Mouse (Mus musculus) lung, embryonic 14.5 days (tissue): ENCODE measurements around the gene Cd6. TPM values are rescaled to one million over a fixed set of nuclear protein-coding genes. Genes with fewer than 3 reads are reported as not detected.

Experiments used
- ATAC-seq: fragments of 200-750 bp; cut with Nextera tagmentation; 2 replicates; pipeline ENCODE4 v1.8.0; 2017; ENCODE audit warnings: mild to moderate bottlenecking, moderate TSS enrichment, moderate library complexity; ENCODE audit not compliant: insufficient read depth
- DNase-seq: peaks from one replicate; pipeline ENCODE4 v3.0.0-alpha.2; 2015
- H3K27ac ChIP-seq: fragments of 300-500 bp; sonication (generic); 2 replicates; pipeline ENCODE4 v1.5.1; 2014; ENCODE audit warnings: low read depth, mild to moderate bottlenecking, moderate library complexity
- H3K27me3 ChIP-seq: fragments of 300-500 bp; sonication (generic); 2 replicates; pipeline ENCODE4 v1.6.1; 2014; ENCODE audit warnings: low read length, control low read depth; ENCODE audit not compliant: insufficient read depth
- H3K36me3 ChIP-seq: fragments of 300-500 bp; sonication (generic); 2 replicates; pipeline ENCODE4 v1.6.1; 2014; ENCODE audit warnings: control low read depth; ENCODE audit not compliant: insufficient read depth
- H3K4me1 ChIP-seq: fragments of 300-500 bp; sonication (generic); 2 replicates; pipeline ENCODE4 v1.6.1; 2014; ENCODE audit warnings: antibody characterized with exemption, control low read depth; ENCODE audit not compliant: insufficient read depth
- H3K4me2 ChIP-seq: fragments of 300-500 bp; sonication (generic); 2 replicates; pipeline ENCODE4 v1.6.1; 2014; ENCODE audit warnings: mild to moderate bottlenecking
- H3K4me3 ChIP-seq: fragments of 300-500 bp; sonication (generic); 2 replicates; pipeline ENCODE4 v1.5.1; 2014; ENCODE audit warnings: low read depth, low read length
- H3K9ac ChIP-seq: fragments of 300-500 bp; sonication (generic); 2 replicates; pipeline ENCODE4 v1.6.1; 2014
- H3K9me3 ChIP-seq: fragments of 300-500 bp; sonication (generic); 2 replicates; pipeline ENCODE4 v1.6.1; 2016; ENCODE audit warnings: low read depth, low read length, control low read depth
- CTCF ChIP-seq: IDR thresholded peaks from 2 replicates; pipeline ENCODE4 v1.5.1; 2016; ENCODE audit warnings: antibody characterized with exemption, low read depth
- WGBS: fragments of 180-500 bp; shearing (Covaris S2); extraction: QIAGEN DNeasy Blood & Tissue Kit; methylation state at CpG from one replicate; pipeline ENCODE4 v1.1.7; 2014; 5-methylcytosine and 5-hydroxymethylcytosine counted together
- polyA plus RNA-seq: library from polyadenylated mRNA; unstranded; fragments of >200 nt; fragmentation: Nextera tagmentation; extraction: Ambion mirVana; gene quantifications from 2 replicates; pipeline ENCODE4 v1.2.1, GENCODE M21; 2014

Cd6 gene
- polyA plus RNA-seq, 1 experiment from 2014 or later: 0.17 TPM

- no peak for ATAC-seq
- no peak overlapping the region for H3K27ac ChIP-seq
Observed at GRCm38 (mm10) chr19:10761794-10762415, 68.0 kb downstream of the Cd6 start.

GRCm38 (mm10) chr19:10759983-10760831 lies 69.7 kb downstream of the Cd6 start:
- 75% methylated on average over 9 of the region's 9 CpGs for WGBS
- Histone ChIP-seq H3K9me3 (no peaks in the 10 kb centered on the region), H3K4me3 (no peak overlapping the region), H3K9ac (no peak overlapping the region), H3K4me1 (no peaks in the 10 kb centered on the region), H3K36me3 (no peaks in the 10 kb centered on the region), H3K27me3 (no peaks in the 10 kb centered on the region), H3K27ac (no peak overlapping the region), H3K4me2 (no peak overlapping the region)
- ATAC-seq (no peak), DNase-seq (peak; percentile 21)
- TF ChIP-seq CTCF: no peak

More at GRCm38 (mm10) chr19:10761794-10762415, 68.0 kb downstream of the Cd6 start:
- no peak for TF ChIP-seq CTCF
- no peak for DNase-seq
- H3K27me3 ChIP-seq: no peaks in the 10 kb centered on the region
- H3K9ac ChIP-seq: no peak overlapping the region
- 74% methylated on average over 8 of the region's 8 CpGs for WGBS
- no peaks in the 10 kb centered on the region for H3K9me3 ChIP-seq
- H3K4me1 ChIP-seq: no peaks in the 10 kb centered on the region
- no peak overlapping the region for H3K4me2 ChIP-seq
- no peak overlapping the region for H3K4me3 ChIP-seq
- no peaks in the 10 kb centered on the region for H3K36me3 ChIP-seq

GRCm38 (mm10) chr19:10759525-10759924 lies 70.3 kb downstream of the Cd6 start:
- no peak for DNase-seq
- H3K27ac ChIP-seq: 0 out of 2 replicates have a peak overlapping the region, but pooled peaks have one; percentile 16

GRCm38 (mm10) chr19:10758708-10759107 lies 71.2 kb downstream of the Cd6 start:
- Histone ChIP-seq H3K4me1 (no peaks in the 10 kb centered on the region), H3K4me3 (no peak overlapping the region), H3K9me3 (no peaks in the 10 kb centered on the region), H3K9ac (no peak overlapping the region; the same call in 1 of the 2 replicates), H3K27ac (peak overlapping the region; percentile 26), H3K4me2 (no peak overlapping the region), H3K36me3 (no peaks in the 10 kb centered on the region), H3K27me3 (no peaks in the 10 kb centered on the region)
- 26% methylated on average over 6 of the region's 6 CpGs for WGBS
- ATAC-seq: peak; percentile 50; the same call in 1 of the 2 replicates
- no peak for TF ChIP-seq CTCF
- DNase-seq: peak; percentile 36

More at GRCm38 (mm10) chr19:10759525-10759924, 70.3 kb downstream of the Cd6 start:
- Histone ChIP-seq H3K27me3 (no peaks in the 10 kb centered on the region), H3K4me2 (no peak overlapping the region), H3K4me3 (no peak overlapping the region), H3K9me3 (no peaks in the 10 kb centered on the region), H3K4me1 (no peaks in the 10 kb centered on the region), H3K9ac (no peak overlapping the region), H3K36me3 (no peaks in the 10 kb centered on the region)
- no peak for ATAC-seq
- no peak for TF ChIP-seq CTCF

GRCm38 (mm10) chr19:10757526-10757925 lies 72.3 kb downstream of the Cd6 start:
- H3K9me3 ChIP-seq: no peaks in the 10 kb centered on the region
- no peak for TF ChIP-seq CTCF
- H3K9ac ChIP-seq: no peak overlapping the region
- H3K4me2 ChIP-seq: no peak overlapping the region
- 83% methylated on average over 2 of the region's 2 CpGs for WGBS
- DNase-seq: no peak
- ATAC-seq: no peak
- no peaks in the 10 kb centered on the region for H3K27me3 ChIP-seq
- H3K4me3 ChIP-seq: no peak overlapping the region
- no peaks in the 10 kb centered on the region for H3K4me1 ChIP-seq
- H3K36me3 ChIP-seq: no peaks in the 10 kb centered on the region
- H3K27ac ChIP-seq: peak overlapping the region; percentile 26; the same call in 1 of the 2 replicates

- TF ChIP-seq CTCF: no peak
- H3K36me3 ChIP-seq: no peaks in the 10 kb centered on the region
- no peaks in the 10 kb centered on the region for H3K4me1 ChIP-seq
- ATAC-seq: no peak
- H3K9ac ChIP-seq: no peak overlapping the region
- H3K27ac ChIP-seq: no peak overlapping the region
- no peaks in the 10 kb centered on the region for H3K9me3 ChIP-seq
- no peak for DNase-seq
- H3K4me2 ChIP-seq: no peak overlapping the region
- H3K4me3 ChIP-seq: no peak overlapping the region
- H3K27me3 ChIP-seq: no peaks in the 10 kb centered on the region
Observed at GRCm38 (mm10) chr19:10757125-10757524, 72.7 kb downstream of the Cd6 start.

GRCm38 (mm10) chr19:10752646-10753045 lies 77.2 kb downstream of the Cd6 start:
- DNase-seq: no peak

More at GRCm38 (mm10) chr19:10752646-10753045, 77.2 kb downstream of the Cd6 start:
- TF ChIP-seq CTCF: no peak
- no peak overlapping the region for H3K4me3 ChIP-seq
- no peaks in the 10 kb centered on the region for H3K4me1 ChIP-seq
- no peak overlapping the region for H3K27ac ChIP-seq
- no peak overlapping the region for H3K9ac ChIP-seq
- H3K4me2 ChIP-seq: no peak overlapping the region
- no peaks in the 10 kb centered on the region for H3K36me3 ChIP-seq
- no peaks in the 10 kb centered on the region for H3K27me3 ChIP-seq
- WGBS: 94% methylated on average over 5 of the region's 5 CpGs
- no peak for ATAC-seq
- H3K9me3 ChIP-seq: no peaks in the 10 kb centered on the region
